Mouse (Mus musculus) midbrain, embryonic 10.5 days (tissue): ENCODE results near the gene Rab27a. TPM values are rescaled to one million over a fixed set of nuclear protein-coding genes. Genes with fewer than 3 reads are reported as not detected.

ENCODE experiments used
- DNase-seq: peaks from one replicate; pipeline ENCODE4 v3.0.0-alpha.2; 2017; ENCODE audit warnings: low spot score
- H3K27ac ChIP-seq: fragments of 300-500 bp; sonication (generic); replicated peaks from 2 replicates; pipeline ENCODE4 v1.5.1; 2016; ENCODE audit warnings: mild to moderate bottlenecking
- H3K27me3 ChIP-seq: fragments of 300-500 bp; sonication (generic); 2 replicates; pipeline ENCODE4 v1.6.1; 2016; ENCODE audit warnings: low read depth, mild to moderate bottlenecking; ENCODE audit not compliant: poor library complexity, severe bottlenecking
- H3K36me3 ChIP-seq: fragments of 300-500 bp; sonication (generic); 2 replicates; pipeline ENCODE4 v1.6.1; 2016; ENCODE audit warnings: mild to moderate bottlenecking, moderate library complexity
- H3K4me1 ChIP-seq: fragments of 300-500 bp; sonication (generic); 2 replicates; pipeline ENCODE4 v1.6.1; 2016
- H3K4me3 ChIP-seq: fragments of 300-500 bp; sonication (generic); 2 replicates; pipeline ENCODE4 v1.5.1; 2016; ENCODE audit warnings: mild to moderate bottlenecking, moderate library complexity
- H3K9me3 ChIP-seq: fragments of 300-500 bp; sonication (generic); replicated peaks from 2 replicates; pipeline ENCODE4 v1.6.1; 2016; ENCODE audit warnings: mild to moderate bottlenecking
- WGBS: fragments of 180-500 bp; shearing (Covaris S2); methylation state at CpG from one replicate; pipeline ENCODE4 v1.1.7; 2016; 5-methylcytosine and 5-hydroxymethylcytosine counted together
- polyA plus RNA-seq: library from polyadenylated mRNA; unstranded; fragments of >200 nt; fragmentation: Nextera tagmentation; extraction: Ambion mirVana; gene quantifications from 2 replicates; pipeline ENCODE4 v1.2.1, GENCODE M21; 2016

Gene Rab27a
- polyA plus RNA-seq, 1 experiment from 2014 or later, result 1.9 TPM

GRCm38 (mm10) chr9:73082291-73083000, 37.8 kb downstream of the Rab27a start:
- Histone ChIP-seq H3K4me1 (no peaks in the 10 kb centered on the region), H3K36me3 (no peaks in the 10 kb centered on the region), H3K27ac (no peak overlapping the region), H3K4me3 (no peak overlapping the region), H3K9me3 (no peaks in the 10 kb centered on the region), H3K27me3 (no peaks in the 10 kb centered on the region)
- WGBS, result 84% methylated on average over 8 of the region's 8 CpGs
- DNase-seq, result no peak

GRCm38 (mm10) chr9:73083956-73084355, 39.3 kb downstream of the Rab27a start:
- Histone ChIP-seq H3K36me3 (no peaks in the 10 kb centered on the region), H3K9me3 (no peaks in the 10 kb centered on the region), H3K4me3 (no peak overlapping the region), H3K27me3 (no peaks in the 10 kb centered on the region), H3K27ac (no peak overlapping the region), H3K4me1 (no peaks in the 10 kb centered on the region)
- WGBS, result 80% methylated on average over 6 of the region's 6 CpGs
- DNase-seq, result no peak

GRCm38 (mm10) chr9:73085845-73086244, 41.2 kb downstream of the Rab27a start:
- DNase-seq, result no peak
- Histone ChIP-seq H3K4me3 (no peak overlapping the region), H3K27ac (no peak overlapping the region), H3K4me1 (no peaks in the 10 kb centered on the region), H3K27me3 (no peaks in the 10 kb centered on the region), H3K36me3 (no peaks in the 10 kb centered on the region), H3K9me3 (no peaks in the 10 kb centered on the region)
- 84% methylated on average over 6 of the region's 6 CpGs for WGBS

GRCm38 (mm10) chr9:73087121-73087520, 42.5 kb downstream of the Rab27a start:
- H3K27me3 ChIP-seq, result no peaks in the 10 kb centered on the region
- H3K4me1 ChIP-seq, result no peaks in the 10 kb centered on the region
- H3K9me3 ChIP-seq, result no peaks in the 10 kb centered on the region
- H3K27ac ChIP-seq, result no peak overlapping the region
- DNase-seq, result no peak
- no peak overlapping the region for H3K4me3 ChIP-seq
- WGBS, result 71% methylated on average over 8 of the region's 8 CpGs
- H3K36me3 ChIP-seq, result no peaks in the 10 kb centered on the region

- no peak for DNase-seq
- H3K27ac ChIP-seq, result no peak overlapping the region
- H3K27me3 ChIP-seq, result no peaks in the 10 kb centered on the region
- no peaks in the 10 kb centered on the region for H3K9me3 ChIP-seq
- H3K4me1 ChIP-seq, result no peaks in the 10 kb centered on the region
- H3K36me3 ChIP-seq, result no peaks in the 10 kb centered on the region
- WGBS, result 78% methylated on average over 5 of the region's 5 CpGs
- no peak overlapping the region for H3K4me3 ChIP-seq
Measured at GRCm38 (mm10) chr9:73087581-73087980, 42.9 kb downstream of the Rab27a start.

GRCm38 (mm10) chr9:73089222-73089920, 44.7 kb downstream of the Rab27a start:
- H3K4me3 ChIP-seq, result no peak overlapping the region

GRCm38 (mm10) chr9:73090121-73090520, 45.5 kb downstream of the Rab27a start:
- Histone ChIP-seq H3K9me3 (no peaks in the 10 kb centered on the region), H3K27me3 (peaks cover under 1% of the 10 kb centered on the region; the same call in 1 of the 2 replicates), H3K27ac (no peak overlapping the region), H3K36me3 (no peaks in the 10 kb centered on the region), H3K4me1 (peaks cover 4% of the 10 kb centered on the region), H3K4me3 (no peak overlapping the region)
- no peak for DNase-seq
- WGBS, result 81% methylated on average over 10 of the region's 10 CpGs

More at GRCm38 (mm10) chr9:73089222-73089920, 44.7 kb downstream of the Rab27a start:
- Histone ChIP-seq H3K36me3 (no peaks in the 10 kb centered on the region), H3K9me3 (no peaks in the 10 kb centered on the region), H3K27ac (no peak overlapping the region), H3K4me1 (no peaks in the 10 kb centered on the region; the same call in 1 of the 2 replicates), H3K27me3 (no peaks in the 10 kb centered on the region)
- 78% methylated on average over 16 of the region's 16 CpGs for WGBS
- no peak for DNase-seq

- Histone ChIP-seq H3K4me1 (peaks cover 4% of the 10 kb centered on the region), H3K36me3 (no peaks in the 10 kb centered on the region), H3K27me3 (peaks cover 5% of the 10 kb centered on the region; the same call in 1 of the 2 replicates), H3K9me3 (no peaks in the 10 kb centered on the region), H3K4me3 (no peak overlapping the region), H3K27ac (no peak overlapping the region)
- WGBS, result 0% methylated on average over 1 of the region's 1 CpGs
- peak; percentile 28 for DNase-seq
Measured at GRCm38 (mm10) chr9:73091747-73092146, 47.1 kb downstream of the Rab27a start.

GRCm38 (mm10) chr9:73094580-73094979, 49.9 kb downstream of the Rab27a start:
- Histone ChIP-seq H3K27ac (no peak overlapping the region), H3K27me3 (peaks cover 5% of the 10 kb centered on the region; the same call in 1 of the 2 replicates), H3K9me3 (no peaks in the 10 kb centered on the region), H3K4me3 (no peak overlapping the region), H3K36me3 (no peaks in the 10 kb centered on the region), H3K4me1 (peaks cover 4% of the 10 kb centered on the region)
- WGBS, result 64% methylated on average over 17 of the region's 17 CpGs
- DNase-seq, result no peak

GRCm38 (mm10) chr9:73097898-73098297, 53.2 kb downstream of the Rab27a start:
- no peak overlapping the region for H3K4me3 ChIP-seq
- WGBS, result 75% methylated on average over 2 of the region's 2 CpGs
- H3K9me3 ChIP-seq, result no peaks in the 10 kb centered on the region
- DNase-seq, result no peak
- H3K36me3 ChIP-seq, result no peaks in the 10 kb centered on the region
- no peak overlapping the region for H3K27ac ChIP-seq
- H3K27me3 ChIP-seq, result peaks cover 20% of the 10 kb centered on the region
- H3K4me1 ChIP-seq, result peaks cover 5% of the 10 kb centered on the region

- no peak within 1 kb of the TSS for H3K27ac ChIP-seq
- no peak for DNase-seq
- peaks cover 51% of the 10 kb centered on the region for H3K27me3 ChIP-seq
- WGBS, result 91% methylated on average over 5 of the region's 5 CpGs
- H3K36me3 ChIP-seq, result no peaks in the 10 kb centered on the region
- no peaks in the 10 kb centered on the region for H3K9me3 ChIP-seq
- no peak within 1 kb of the TSS for H3K4me3 ChIP-seq
- H3K4me1 ChIP-seq, result peaks cover 10% of the 10 kb centered on the region
Measured at GRCm38 (mm10) chr9:73101536-73101935, 56.9 kb downstream of the Rab27a start, which contains the start of gene Khdc3. Khdc3 (plus strand) TSS chr9:73101836.

- Histone ChIP-seq H3K4me1 (peaks cover 10% of the 10 kb centered on the region), H3K27ac (peak within 1 kb of the TSS; percentile 79), H3K4me3 (peak within 1 kb of the TSS; percentile 63), H3K36me3 (no peaks in the 10 kb centered on the region), H3K9me3 (no peaks in the 10 kb centered on the region), H3K27me3 (peaks cover 54% of the 10 kb centered on the region)
- WGBS, result 90% methylated on average over 4 of the region's 4 CpGs
- DNase-seq, result no peak
Measured at GRCm38 (mm10) chr9:73102181-73102580, 57.5 kb downstream of the Rab27a start, which contains the start of gene Gm20509. Gm20509 (plus strand) TSS chr9:73102470.
